Mouse (Mus musculus) right cerebral cortex, postnatal 10 days (tissue): ENCODE data around the gene Zfp763.
"Not testable (repeated sequence)": the region's sequence is repeated elsewhere in the genome, so short reads cannot be mapped to it uniquely, and the experiment has no call there.

Experiments
- DNase-seq, 2 experiments: peaks; one replicate each; pipeline ENCODE4 v3.0.0; 2021; ENCODE audit warnings: low spot score in 2 of 2

Zfp763 gene

GRCm38 (mm10) chr17:33032900-33033891 is at the start of gene Zfp763:
Gene Zfp763 (minus strand): TSS chr17:33033402.
- DNase-seq = peak; percentile 89 to 92

GRCm38 (mm10) chr17:33067958-33068357 is 34.8 kb upstream of the Zfp763 start, which contains the start of gene 4921501E09Rik:
Gene 4921501E09Rik (minus strand): TSS chr17:33068058.
- no peak for DNase-seq

- no peak for DNase-seq
Measured at GRCm38 (mm10) chr17:33063001-33063400, 29.8 kb upstream of the Zfp763 start.

GRCm38 (mm10) chr17:33058791-33059190 is 25.6 kb upstream of the Zfp763 start:
- no peak for DNase-seq

GRCm38 (mm10) chr17:33032376-33032775 is 826 bp downstream of the Zfp763 start:
- DNase-seq = no peak

- not testable (repeated sequence) for DNase-seq
Measured at GRCm38 (mm10) chr17:33020434-33020833, 12.8 kb downstream of the Zfp763 start.

- DNase-seq = no peak
Measured at GRCm38 (mm10) chr17:33008337-33008736, 24.9 kb downstream of the Zfp763 start.

GRCm38 (mm10) chr17:32998492-32998891 is 34.7 kb downstream of the Zfp763 start:
- DNase-seq = no peak

GRCm38 (mm10) chr17:32992699-32993474 is 40.3 kb downstream of the Zfp763 start, which contains the start of gene Zfp952:
Gene Zfp952 (plus strand): TSS chr17:32993129.
- DNase-seq = peak; percentile 94 to 96

- no peak for DNase-seq
Measured at GRCm38 (mm10) chr17:32991965-32992698, 41.1 kb downstream of the Zfp763 start.

GRCm38 (mm10) chr17:32986301-32986700 is 46.9 kb downstream of the Zfp763 start:
- DNase-seq = no peak

GRCm38 (mm10) chr17:32981361-32981760 is 51.8 kb downstream of the Zfp763 start:
- no peak for DNase-seq
